Mouse (Mus musculus) liver, embryonic 16.5 days (tissue): ENCODE data around the gene Krt86. TPM values are rescaled to one million over a fixed set of nuclear protein-coding genes. Genes with fewer than 3 reads are reported as not detected.

Experiments
- ATAC-seq: fragments of 200-750 bp; cut with Nextera tagmentation; 2 replicates; pipeline ENCODE4 v1.8.0; 2017; ENCODE audit warnings: low read depth, mild to moderate bottlenecking, moderate number of reproducible peaks, moderate library complexity
- H3K27ac ChIP-seq: fragments of 300-500 bp; sonication (generic); 2 replicates; pipeline ENCODE4 v1.5.1; 2014; ENCODE audit warnings: mild to moderate bottlenecking, low read length
- H3K27me3 ChIP-seq: fragments of 300-500 bp; sonication (generic); 2 replicates; pipeline ENCODE4 v1.6.1; 2014; ENCODE audit warnings: low read depth, low read length, mixed read lengths; ENCODE audit not compliant: control insufficient read depth, insufficient read depth
- H3K36me3 ChIP-seq: fragments of 300-500 bp; sonication (generic); 2 replicates; pipeline ENCODE4 v1.6.1; 2014; ENCODE audit warnings: mild to moderate bottlenecking; ENCODE audit not compliant: control insufficient read depth, insufficient read depth
- H3K4me1 ChIP-seq: fragments of 300-500 bp; sonication (generic); 2 replicates; pipeline ENCODE4 v1.6.1; 2014; ENCODE audit warnings: low read depth, low read length, mixed read lengths; ENCODE audit not compliant: control insufficient read depth
- H3K4me2 ChIP-seq: fragments of 300-500 bp; sonication (generic); 2 replicates; pipeline ENCODE4 v1.6.1; 2014; ENCODE audit warnings: low read depth, low read length, mixed read lengths
- H3K4me3 ChIP-seq: fragments of 300-500 bp; sonication (generic); 2 replicates; pipeline ENCODE4 v1.5.1; 2014; ENCODE audit warnings: low read depth, mild to moderate bottlenecking, low read length
- H3K9ac ChIP-seq: fragments of 300-500 bp; sonication (generic); 2 replicates; pipeline ENCODE4 v1.6.1; 2014; ENCODE audit warnings: low read depth, low read length
- H3K9me3 ChIP-seq: fragments of 300-500 bp; sonication (generic); replicated peaks from 2 replicates; pipeline ENCODE4 v1.6.1; 2016; ENCODE audit warnings: low read length; ENCODE audit not compliant: control insufficient read depth
- WGBS: fragments of 180-500 bp; shearing (Covaris S2); extraction: QIAGEN DNeasy Blood & Tissue Kit; methylation state at CpG from one replicate; pipeline ENCODE4 v1.1.7; 2014; ENCODE audit not compliant: insufficient replicate concordance; 5-methylcytosine and 5-hydroxymethylcytosine counted together
- polyA plus RNA-seq: library from polyadenylated mRNA; unstranded; fragments of >200 nt; fragmentation: Nextera tagmentation; extraction: Ambion mirVana; gene quantifications from 2 replicates; pipeline ENCODE4 v1.2.1, GENCODE M21; 2015

Gene Krt86
- polyA plus RNA-seq, 1 experiment from 2014 or later: not detected

GRCm38 (mm10) chr15:101483646-101484045 lies 10.4 kb downstream of the Krt86 start:
- Histone ChIP-seq H3K9me3 (no peaks in the 10 kb centered on the region), H3K36me3 (no peaks in the 10 kb centered on the region), H3K4me2 (no peak overlapping the region), H3K9ac (no peak overlapping the region), H3K4me3 (no peak overlapping the region), H3K27me3 (peaks cover 8% of the 10 kb centered on the region), H3K27ac (no peak overlapping the region), H3K4me1 (no peaks in the 10 kb centered on the region; the same call in 1 of the 2 replicates)
- 77% methylated on average over 1 of the region's 1 CpGs for WGBS
- ATAC-seq: no peak

- no peaks in the 10 kb centered on the region; the same call in 1 of the 2 replicates for H3K4me1 ChIP-seq
- H3K36me3 ChIP-seq: no peaks in the 10 kb centered on the region
- 52% methylated on average over 1 of the region's 1 CpGs for WGBS
- H3K4me2 ChIP-seq: no peak overlapping the region
- H3K9ac ChIP-seq: no peak overlapping the region
- no peak overlapping the region for H3K4me3 ChIP-seq
- no peaks in the 10 kb centered on the region for H3K9me3 ChIP-seq
- H3K27me3 ChIP-seq: no peaks in the 10 kb centered on the region; the same call in 1 of the 2 replicates
- H3K27ac ChIP-seq: no peak overlapping the region
- no peak for ATAC-seq
Observed at GRCm38 (mm10) chr15:101484939-101485338, 11.7 kb downstream of the Krt86 start.

GRCm38 (mm10) chr15:101485911-101486635 lies 12.8 kb downstream of the Krt86 start:
- H3K4me3 ChIP-seq: no peak overlapping the region
- WGBS: 45% methylated on average over 11 of the region's 11 CpGs

GRCm38 (mm10) chr15:101491431-101491830 lies 18.2 kb downstream of the Krt86 start, which contains the start of gene Krt83:
Gene Krt83 (minus strand): TSS chr15:101491512.
- no peak for ATAC-seq
- Histone ChIP-seq H3K36me3 (no peaks in the 10 kb centered on the region), H3K27ac (no peak within 1 kb of the TSS), H3K27me3 (no peaks in the 10 kb centered on the region), H3K4me1 (no peaks in the 10 kb centered on the region), H3K9me3 (no peaks in the 10 kb centered on the region), H3K9ac (no peak within 1 kb of the TSS), H3K4me2 (no peak within 1 kb of the TSS), H3K4me3 (no peak within 1 kb of the TSS)
- 67% methylated on average over 6 of the region's 6 CpGs for WGBS

More at GRCm38 (mm10) chr15:101485911-101486635, 12.8 kb downstream of the Krt86 start:
- no peak for ATAC-seq
- Histone ChIP-seq H3K4me2 (no peak overlapping the region), H3K4me1 (no peaks in the 10 kb centered on the region; the same call in 1 of the 2 replicates), H3K36me3 (no peaks in the 10 kb centered on the region), H3K9me3 (no peaks in the 10 kb centered on the region), H3K9ac (no peak overlapping the region), H3K27me3 (no peaks in the 10 kb centered on the region), H3K27ac (no peak overlapping the region)

GRCm38 (mm10) chr15:101492718-101493117 lies 19.4 kb downstream of the Krt86 start:
- no peak for ATAC-seq
- H3K36me3 ChIP-seq: no peaks in the 10 kb centered on the region
- WGBS: 32% methylated on average over 8 of the region's 8 CpGs

GRCm38 (mm10) chr15:101493713-101494112 lies 20.4 kb downstream of the Krt86 start:
- Histone ChIP-seq H3K9ac (no peak overlapping the region), H3K4me3 (no peak overlapping the region), H3K27ac (no peak overlapping the region), H3K27me3 (no peaks in the 10 kb centered on the region), H3K4me2 (no peak overlapping the region), H3K36me3 (no peaks in the 10 kb centered on the region), H3K4me1 (no peaks in the 10 kb centered on the region), H3K9me3 (no peaks in the 10 kb centered on the region)
- no peak for ATAC-seq
- 59% methylated on average over 6 of the region's 6 CpGs for WGBS

More at GRCm38 (mm10) chr15:101492718-101493117, 19.4 kb downstream of the Krt86 start:
- H3K4me1 ChIP-seq: no peaks in the 10 kb centered on the region
- no peak overlapping the region for H3K4me3 ChIP-seq
- no peak overlapping the region for H3K4me2 ChIP-seq
- no peaks in the 10 kb centered on the region for H3K27me3 ChIP-seq
- no peak overlapping the region for H3K27ac ChIP-seq
- no peak overlapping the region for H3K9ac ChIP-seq
- no peaks in the 10 kb centered on the region for H3K9me3 ChIP-seq

- WGBS: 22% methylated on average over 1 of the region's 1 CpGs
- H3K9me3 ChIP-seq: no peaks in the 10 kb centered on the region
- no peaks in the 10 kb centered on the region for H3K36me3 ChIP-seq
- H3K4me1 ChIP-seq: no peaks in the 10 kb centered on the region
- no peak overlapping the region for H3K4me2 ChIP-seq
- H3K27me3 ChIP-seq: no peaks in the 10 kb centered on the region
- no peak overlapping the region for H3K27ac ChIP-seq
- no peak overlapping the region for H3K9ac ChIP-seq
- H3K4me3 ChIP-seq: no peak overlapping the region
- no peak for ATAC-seq
Observed at GRCm38 (mm10) chr15:101494203-101494602, 20.9 kb downstream of the Krt86 start.

- no peak overlapping the region for H3K4me2 ChIP-seq
- no peak overlapping the region for H3K27ac ChIP-seq
- H3K4me3 ChIP-seq: no peak overlapping the region
- no peak for ATAC-seq
- no peak overlapping the region for H3K9ac ChIP-seq
- 77% methylated on average over 8 of the region's 8 CpGs for WGBS
- no peaks in the 10 kb centered on the region for H3K27me3 ChIP-seq
- no peaks in the 10 kb centered on the region for H3K4me1 ChIP-seq
- H3K9me3 ChIP-seq: no peaks in the 10 kb centered on the region
- no peaks in the 10 kb centered on the region for H3K36me3 ChIP-seq
Observed at GRCm38 (mm10) chr15:101495266-101495665, 22.0 kb downstream of the Krt86 start.

- no peaks in the 10 kb centered on the region for H3K4me1 ChIP-seq
- H3K9ac ChIP-seq: no peak overlapping the region
- no peaks in the 10 kb centered on the region for H3K27me3 ChIP-seq
- ATAC-seq: no peak
- H3K4me3 ChIP-seq: no peak overlapping the region
- no peak overlapping the region for H3K4me2 ChIP-seq
- H3K9me3 ChIP-seq: no peaks in the 10 kb centered on the region
- no peak overlapping the region for H3K27ac ChIP-seq
- 40% methylated on average over 1 of the region's 2 CpGs for WGBS
- no peaks in the 10 kb centered on the region for H3K36me3 ChIP-seq
Observed at GRCm38 (mm10) chr15:101497181-101497580, 23.9 kb downstream of the Krt86 start.
